Mouse (Mus musculus): ENCODE data around the gene Gltp.

DNA sequence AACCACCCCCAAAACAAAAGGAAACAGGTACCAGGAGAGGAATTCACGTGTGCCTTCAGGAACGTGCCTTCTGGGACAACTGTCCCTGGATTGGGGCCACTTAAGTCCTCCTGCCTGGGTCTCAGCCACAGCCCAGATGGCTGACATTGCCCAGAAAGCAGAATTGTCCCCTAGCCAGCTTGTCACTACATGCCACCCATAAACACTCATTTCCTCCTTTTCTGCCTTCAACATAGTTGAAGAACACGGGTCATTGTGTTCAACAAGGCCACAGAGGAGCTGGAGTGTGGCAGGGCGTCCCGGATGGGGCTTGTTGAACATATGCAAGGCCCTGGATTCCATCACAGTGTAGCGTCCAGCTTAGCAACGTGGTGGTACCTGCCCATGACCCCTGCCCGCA lies 9.1 kb downstream of the Gltp start:
- TF ChIP-seq CTCF (IDR thresholded peaks at IDR 0.05; ENCODE audit: extremely low read depth, insufficient read length, insufficient replicate concordance, low read depth, low read length) (no peak), POLR2A (IDR thresholded peaks at IDR 0.05; ENCODE audit: low read depth, low read length) (no peak)
